Mouse (Mus musculus) kidney, adult 18-20 months (tissue): Measurements from ENCODE around the gene Pde1a.

Experiments used
- DNase-seq: peaks from one replicate; pipeline ENCODE4 v3.0.0; 2021

Pde1a gene

DNA sequence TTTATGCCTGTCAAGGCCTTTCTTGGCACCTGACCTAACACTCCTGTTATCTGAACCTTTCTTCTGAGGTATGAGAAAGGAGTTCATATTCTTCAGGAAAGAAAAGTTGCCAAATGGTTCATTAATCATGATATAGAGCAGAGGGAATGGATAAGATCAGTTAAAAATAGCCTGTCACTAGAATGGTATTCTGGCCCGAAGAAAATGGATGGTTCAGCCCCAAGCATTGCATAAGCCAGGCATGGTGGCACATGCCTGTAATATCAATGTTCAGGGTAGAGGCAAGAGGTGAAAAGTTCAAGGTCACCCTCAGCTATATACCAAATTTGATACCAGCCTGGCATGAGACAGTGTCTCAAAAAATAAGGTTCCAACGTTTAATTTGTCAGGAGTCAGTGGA lies 336.1 kb downstream of the Pde1a start:
- no peak for DNase-seq

GRCm38 (mm10) chr2:79786467-79786866 lies 342.8 kb downstream of the Pde1a start:
- no peak for DNase-seq

GRCm38 (mm10) chr2:79785541-79786134 lies 343.6 kb downstream of the Pde1a start:
- DNase-seq, result no peak
